Mouse (Mus musculus): ENCODE measurements at regions not wholly inside any gene's neighbourhood (a gene's known extent, or its start where the extent isn't known, plus 50 kb on each side); places are given as distances from the start of the nearest gene placed in this dataset.

DNA sequence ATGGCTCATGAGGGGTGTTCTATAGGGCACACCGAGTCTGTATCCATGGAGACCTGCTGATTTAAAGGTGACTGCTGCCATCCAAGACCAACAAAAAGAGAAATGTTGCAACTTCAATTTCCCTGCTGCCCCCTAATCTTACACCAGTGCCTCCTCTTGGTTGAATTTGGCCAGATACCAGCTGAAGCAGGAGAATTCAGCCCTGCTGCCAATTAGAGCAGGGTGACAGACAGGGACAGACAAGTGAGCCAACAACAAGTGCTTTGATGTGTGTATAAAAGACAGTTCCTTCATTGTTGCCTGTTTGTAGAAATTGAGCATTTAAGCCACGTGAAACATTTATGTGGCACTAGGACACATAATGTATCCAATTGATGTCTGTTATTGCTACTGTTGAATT is 75.5 kb upstream of the Adamts5 start:
- no peak for TF ChIP-seq TAL1 (conservative IDR thresholded peaks at IDR 0.05; ENCODE audit: low read depth, low read length)
- TF ChIP-seq GATA1 (IDR thresholded peaks at IDR 0.05; ENCODE audit: borderline replicate concordance, low read length): no peak
- TF ChIP-seq GATA2 (IDR thresholded peaks at IDR 0.05; ENCODE audit: borderline replicate concordance, low read depth, low read length): no peak
- no peak for TF ChIP-seq POLR2AphosphoS5 (IDR thresholded peaks at IDR 0.05; ENCODE audit: insufficient replicate concordance, low read depth, low read length)
- no peak for TF ChIP-seq CTCF (IDR thresholded peaks at IDR 0.05; ENCODE audit: low read depth, low read length)
- ATAC-seq (ENCODE audit: extremely low read depth, insufficient number of reproducible peaks, low FRiP score, poor library complexity, severe bottlenecking): no peak

GRCm38 (mm10) chr16:85966892-85967444 is 65.3 kb upstream of the Adamts5 start:
- H3K36me3 ChIP-seq (replicated peaks): no peaks in the 10 kb centered on the region
- ATAC-seq (ENCODE audit: extremely low read depth, insufficient number of reproducible peaks, low FRiP score, poor library complexity, severe bottlenecking) (no peak), DNase-seq (ENCODE audit: low spot score) (no peak)
- H3K27me3 ChIP-seq (ENCODE audit: insufficient read depth, low read length): no peaks in the 10 kb centered on the region
- no peaks in the 10 kb centered on the region for H3K4me1 ChIP-seq (ENCODE audit: insufficient read depth, low read depth, low read length)
- no peaks in the 10 kb centered on the region for H3K9me3 ChIP-seq (replicated peaks)
- TF ChIP-seq GATA1 (IDR thresholded peaks at IDR 0.05; ENCODE audit: borderline replicate concordance, low read length) (no peak), CTCF (IDR thresholded peaks at IDR 0.05; ENCODE audit: low read depth, low read length) (no peak), GATA2 (IDR thresholded peaks at IDR 0.05; ENCODE audit: borderline replicate concordance, low read depth, low read length) (no peak), TAL1 (conservative IDR thresholded peaks at IDR 0.05; ENCODE audit: low read depth, low read length) (no peak), POLR2AphosphoS5 (IDR thresholded peaks at IDR 0.05; ENCODE audit: insufficient replicate concordance, low read depth, low read length) (no peak)
- no peak overlapping the region for H3K4me3 ChIP-seq (ENCODE audit: low read depth, low read length)

More for the DNA sequence above, 75.5 kb upstream of the Adamts5 start:
- Histone ChIP-seq H3K27me3 (ENCODE audit: insufficient read depth, low read length) (no peaks in the 10 kb centered on the region), H3K9me3 (replicated peaks) (no peaks in the 10 kb centered on the region), H3K36me3 (replicated peaks) (no peaks in the 10 kb centered on the region), H3K4me3 (ENCODE audit: low read depth, low read length) (no peak overlapping the region), H3K4me1 (ENCODE audit: insufficient read depth, low read depth, low read length) (no peaks in the 10 kb centered on the region)
- no peak for DNase-seq (ENCODE audit: low spot score)

DNA sequence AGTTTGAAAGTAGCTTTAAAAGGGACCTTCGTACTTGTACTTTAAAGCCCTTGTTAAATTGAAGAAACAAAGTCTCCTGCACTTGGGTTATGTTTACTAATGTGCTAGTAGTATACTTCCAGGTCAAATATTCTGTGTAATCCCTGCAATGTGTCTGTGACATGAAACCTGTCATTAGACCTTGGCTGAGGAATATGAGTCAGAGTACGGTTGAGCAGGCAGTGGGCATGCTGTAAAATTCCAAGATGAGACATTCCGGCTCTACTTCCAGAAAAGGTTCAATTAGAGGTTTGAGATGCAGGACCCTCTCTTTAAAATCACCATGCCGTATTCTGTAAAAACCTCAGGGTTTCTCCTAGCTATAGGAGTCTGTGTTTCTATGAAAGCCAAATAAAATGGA is 64.6 kb upstream of the Adamts5 start:
- H3K9me3 ChIP-seq (replicated peaks): no peaks in the 10 kb centered on the region
- H3K4me3 ChIP-seq (ENCODE audit: low read depth, low read length): no peak overlapping the region
- no peak for DNase-seq (ENCODE audit: low spot score)
- H3K36me3 ChIP-seq (replicated peaks): no peaks in the 10 kb centered on the region
- no peaks in the 10 kb centered on the region for H3K4me1 ChIP-seq (ENCODE audit: insufficient read depth, low read depth, low read length)
- H3K27me3 ChIP-seq (ENCODE audit: insufficient read depth, low read length): no peaks in the 10 kb centered on the region
- no peak for TF ChIP-seq GATA1 (IDR thresholded peaks at IDR 0.05; ENCODE audit: borderline replicate concordance, low read length)
- no peak for TF ChIP-seq POLR2AphosphoS5 (IDR thresholded peaks at IDR 0.05; ENCODE audit: insufficient replicate concordance, low read depth, low read length)
- no peak for TF ChIP-seq GATA2 (IDR thresholded peaks at IDR 0.05; ENCODE audit: borderline replicate concordance, low read depth, low read length)
- no peak for TF ChIP-seq TAL1 (conservative IDR thresholded peaks at IDR 0.05; ENCODE audit: low read depth, low read length)
- no peak for TF ChIP-seq CTCF (IDR thresholded peaks at IDR 0.05; ENCODE audit: low read depth, low read length)
- no peak for ATAC-seq (ENCODE audit: extremely low read depth, insufficient number of reproducible peaks, low FRiP score, poor library complexity, severe bottlenecking)

DNA sequence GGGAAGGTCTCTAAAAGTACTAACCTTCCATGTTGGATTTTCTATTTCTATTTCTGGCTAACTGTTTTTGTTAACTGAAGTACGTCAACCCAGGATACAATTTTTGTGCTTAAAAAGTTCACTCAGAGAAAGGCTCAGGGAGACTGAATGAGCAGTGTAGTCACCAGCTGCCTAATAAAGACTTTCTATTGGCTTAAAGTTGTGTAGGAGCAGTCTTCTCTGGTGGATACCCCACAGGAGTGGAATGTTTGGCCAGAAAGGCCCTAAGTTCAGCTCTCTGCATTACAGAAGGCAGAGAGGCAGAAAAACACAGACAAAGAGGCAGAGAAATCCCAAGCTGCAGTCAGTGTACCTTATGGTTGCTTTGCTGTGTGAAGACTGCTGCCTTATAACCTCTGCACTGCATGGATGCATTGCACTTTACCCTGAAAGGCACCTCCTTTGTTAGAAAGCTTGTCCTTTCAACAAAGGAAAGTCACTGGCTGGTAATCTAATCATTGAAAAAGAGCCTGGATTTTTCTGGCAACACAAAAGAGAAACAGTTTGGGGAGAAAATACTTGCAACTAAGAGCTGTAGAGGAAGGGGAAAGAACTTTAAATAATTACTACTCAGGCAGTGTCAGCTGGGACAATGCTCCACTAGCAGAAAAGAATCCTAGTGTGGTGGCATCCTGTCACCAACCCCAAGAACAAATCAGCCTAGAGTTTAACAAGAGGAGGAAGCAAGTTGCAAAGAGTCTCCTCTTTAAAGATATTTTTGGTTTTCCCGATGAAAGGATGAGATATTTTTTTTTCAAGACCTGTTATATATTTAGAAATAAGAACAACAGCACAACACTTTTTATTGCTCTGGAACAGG is 63.0 kb upstream of the Adamts5 start:
- Histone ChIP-seq H3K4me1 (ENCODE audit: insufficient read depth, low read depth, low read length) (no peaks in the 10 kb centered on the region), H3K36me3 (replicated peaks) (no peaks in the 10 kb centered on the region), H3K27me3 (ENCODE audit: insufficient read depth, low read length) (no peaks in the 10 kb centered on the region), H3K4me3 (ENCODE audit: low read depth, low read length) (no peak overlapping the region), H3K9me3 (replicated peaks) (no peaks in the 10 kb centered on the region)
- DNase-seq (ENCODE audit: low spot score): no peak
- no peak for ATAC-seq (ENCODE audit: extremely low read depth, insufficient number of reproducible peaks, low FRiP score, poor library complexity, severe bottlenecking)
- TF ChIP-seq POLR2AphosphoS5 (IDR thresholded peaks at IDR 0.05; ENCODE audit: insufficient replicate concordance, low read depth, low read length) (no peak), CTCF (IDR thresholded peaks at IDR 0.05; ENCODE audit: low read depth, low read length) (no peak), GATA2 (IDR thresholded peaks at IDR 0.05; ENCODE audit: borderline replicate concordance, low read depth, low read length) (no peak), TAL1 (conservative IDR thresholded peaks at IDR 0.05; ENCODE audit: low read depth, low read length) (no peak), GATA1 (IDR thresholded peaks at IDR 0.05; ENCODE audit: borderline replicate concordance, low read length) (no peak)

DNA sequence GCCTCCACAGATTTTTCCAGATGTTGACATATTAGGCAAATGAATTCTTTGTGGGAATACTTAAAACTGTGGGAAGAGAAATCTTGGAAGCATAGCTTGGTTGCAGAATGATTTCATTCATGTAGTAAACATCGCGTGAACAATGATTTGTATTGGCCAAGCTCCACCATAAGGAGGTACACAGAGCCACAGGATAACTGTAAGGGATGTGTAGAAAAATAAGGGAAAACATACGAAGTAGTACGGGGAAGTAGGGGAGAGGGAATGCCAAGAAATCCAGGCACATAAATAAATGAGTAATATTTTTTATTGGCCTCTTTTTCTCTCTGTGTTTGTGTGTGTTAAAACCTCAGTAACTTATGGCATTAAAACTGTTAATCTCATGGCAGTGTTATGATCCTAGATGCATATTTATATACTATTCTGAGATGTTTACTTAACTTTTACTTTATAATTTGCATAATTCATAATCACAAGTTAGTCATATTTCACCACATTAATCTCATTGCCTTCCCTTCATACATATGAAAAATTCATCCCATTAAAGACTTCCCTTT is 54.5 kb upstream of the Adamts5 start:
- Histone ChIP-seq H3K9me3 (replicated peaks) (no peaks in the 10 kb centered on the region), H3K4me1 (ENCODE audit: insufficient read depth, low read depth, low read length) (no peaks in the 10 kb centered on the region), H3K4me3 (ENCODE audit: low read depth, low read length) (no peak overlapping the region), H3K27me3 (ENCODE audit: insufficient read depth, low read length) (no peaks in the 10 kb centered on the region), H3K36me3 (replicated peaks) (no peaks in the 10 kb centered on the region)
- TF ChIP-seq CTCF (IDR thresholded peaks at IDR 0.05; ENCODE audit: low read depth, low read length) (no peak), GATA1 (IDR thresholded peaks at IDR 0.05; ENCODE audit: borderline replicate concordance, low read length) (no peak), GATA2 (IDR thresholded peaks at IDR 0.05; ENCODE audit: borderline replicate concordance, low read depth, low read length) (no peak), TAL1 (conservative IDR thresholded peaks at IDR 0.05; ENCODE audit: low read depth, low read length) (no peak), POLR2AphosphoS5 (IDR thresholded peaks at IDR 0.05; ENCODE audit: insufficient replicate concordance, low read depth, low read length) (no peak)
- DNase-seq (ENCODE audit: low spot score): no peak
- ATAC-seq (ENCODE audit: extremely low read depth, insufficient number of reproducible peaks, low FRiP score, poor library complexity, severe bottlenecking): no peak

DNA sequence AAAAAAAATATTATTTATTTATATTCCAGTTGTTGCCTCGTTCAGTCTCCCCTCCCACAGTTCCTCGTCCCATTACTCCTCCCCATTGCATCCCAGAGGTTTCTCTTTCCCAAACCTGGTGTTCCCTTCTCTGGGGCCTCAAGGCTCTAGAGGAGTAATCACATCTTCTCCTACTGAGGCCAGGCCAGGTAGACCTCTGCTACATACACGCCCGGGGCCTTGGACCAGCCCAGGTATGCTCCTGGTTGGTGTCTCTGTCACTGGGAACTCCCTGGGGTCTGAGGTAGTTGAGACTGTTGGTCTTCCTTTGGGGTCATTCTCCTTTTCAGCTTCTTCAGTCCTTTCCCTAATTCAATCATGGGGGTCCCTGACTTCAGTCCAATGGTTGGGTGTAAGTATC is 50.0 kb upstream of the Adamts5 start:
- DNase-seq (ENCODE audit: low spot score): no peak
- H3K9me3 ChIP-seq (replicated peaks): no peaks in the 10 kb centered on the region
- no peak for ATAC-seq (ENCODE audit: extremely low read depth, insufficient number of reproducible peaks, low FRiP score, poor library complexity, severe bottlenecking)
- H3K4me1 ChIP-seq (ENCODE audit: insufficient read depth, low read depth, low read length): no peaks in the 10 kb centered on the region
- no peaks in the 10 kb centered on the region for H3K36me3 ChIP-seq (replicated peaks)
- H3K27me3 ChIP-seq (ENCODE audit: insufficient read depth, low read length): no peaks in the 10 kb centered on the region
- H3K4me3 ChIP-seq (ENCODE audit: low read depth, low read length): no peak overlapping the region
- no peak for TF ChIP-seq POLR2AphosphoS5 (IDR thresholded peaks at IDR 0.05; ENCODE audit: insufficient replicate concordance, low read depth, low read length)
- TF ChIP-seq CTCF (IDR thresholded peaks at IDR 0.05; ENCODE audit: low read depth, low read length): no peak
- no peak for TF ChIP-seq GATA1 (IDR thresholded peaks at IDR 0.05; ENCODE audit: borderline replicate concordance, low read length)
- TF ChIP-seq TAL1 (conservative IDR thresholded peaks at IDR 0.05; ENCODE audit: low read depth, low read length): no peak
- TF ChIP-seq GATA2 (IDR thresholded peaks at IDR 0.05; ENCODE audit: borderline replicate concordance, low read depth, low read length): no peak

Measured in G1E (cell line).